Mouse (Mus musculus) myocyte (in vitro differentiated cells): ENCODE measurements around the gene Kcnk6. TPM values are rescaled to one million over a fixed set of nuclear protein-coding genes. Genes with fewer than 3 reads are reported as not detected.

ENCODE experiments used
- H3K27me3 ChIP-seq: one replicate; pipeline ENCODE4 v1.6.1; 2011; ENCODE audit not compliant: control insufficient read depth, insufficient read depth, insufficient read length
- H3K36me3 ChIP-seq: one replicate; pipeline ENCODE4 v1.6.1; 2011; ENCODE audit not compliant: control insufficient read depth, insufficient read depth
- H3K4me2 ChIP-seq: one replicate; pipeline ENCODE4 v1.6.1; 2011; ENCODE audit warnings: low read depth, control low read depth
- H3K4me3 ChIP-seq: one replicate; pipeline ENCODE4 v1.5.1; 2011; ENCODE audit warnings: mild to moderate bottlenecking, control low read depth, moderate library complexity
- H3K79me2 ChIP-seq: one replicate; pipeline ENCODE4 v1.6.1; 2011; ENCODE audit not compliant: control insufficient read depth, insufficient read depth
- H3ac ChIP-seq: one replicate; pipeline ENCODE4 v1.6.1; 2011; ENCODE audit not compliant: control insufficient read depth, insufficient read length
- CEBPB ChIP-seq: IDR thresholded peaks from 2 replicates; pipeline ENCODE4 v1.6.1; 2011; ENCODE audit warnings: mild to moderate bottlenecking, moderate library complexity; ENCODE audit not compliant: poor library complexity, insufficient read depth, severe bottlenecking
- E2F4 ChIP-seq: IDR thresholded peaks from one replicate; pipeline ENCODE4 v1.6.1; 2011; ENCODE audit warnings: mild to moderate bottlenecking, control low read depth, moderate library complexity; ENCODE audit not compliant: insufficient read depth
- MAX ChIP-seq: IDR thresholded peaks from one replicate; pipeline ENCODE4 v1.6.1; 2011; ENCODE audit warnings: low read depth, mild to moderate bottlenecking, control low read depth
- MYOD1 ChIP-seq, 3 experiments: IDR thresholded peaks; one replicate each; pipeline ENCODE4 v1.6.1; 2011; ENCODE audit warnings: control low read depth in 2 of 3, low read depth in 2 of 3, mild to moderate bottlenecking in 2 of 3, moderate library complexity in 1 of 3; ENCODE audit not compliant: insufficient read length in 2 of 3, control insufficient read depth in 1 of 3
- MYOG ChIP-seq, 3 experiments: IDR thresholded peaks; one replicate each; pipeline ENCODE4 v1.6.1; 2011; ENCODE audit warnings: control low read depth in 2 of 3, low read depth in 2 of 3, mild to moderate bottlenecking in 2 of 3; ENCODE audit not compliant: insufficient read length in 2 of 3, control insufficient read depth in 1 of 3, insufficient read depth in 1 of 3
- POLR2A ChIP-seq: IDR thresholded peaks from one replicate; pipeline ENCODE4 v1.6.1; 2011; ENCODE audit warnings: low read depth, mild to moderate bottlenecking, control low read depth, moderate library complexity; ENCODE audit not compliant: insufficient read length
- POLR2AphosphoS2 ChIP-seq: IDR thresholded peaks from one replicate; pipeline ENCODE4 v1.6.1; 2011; ENCODE audit warnings: low read depth, control low read depth; ENCODE audit not compliant: insufficient read length
- REST ChIP-seq: IDR thresholded peaks from one replicate; pipeline ENCODE4 v1.6.1; 2011; ENCODE audit warnings: mild to moderate bottlenecking, control low read depth, moderate library complexity; ENCODE audit not compliant: insufficient read depth, insufficient read length
- SRF ChIP-seq: IDR thresholded peaks from one replicate; pipeline ENCODE4 v1.6.1; 2011; ENCODE audit warnings: low read depth; ENCODE audit not compliant: control insufficient read depth, insufficient read length
- TCF12 ChIP-seq: IDR thresholded peaks from one replicate; pipeline ENCODE4 v1.6.1; 2011; ENCODE audit warnings: mild to moderate bottlenecking, control low read depth; ENCODE audit not compliant: poor library complexity, insufficient read depth, severe bottlenecking
- TCF3 ChIP-seq: IDR thresholded peaks from one replicate; pipeline ENCODE4 v1.6.1; 2011; ENCODE audit warnings: low read depth, control low read depth; ENCODE audit not compliant: insufficient read length
- USF1 ChIP-seq: IDR thresholded peaks from one replicate; pipeline ENCODE4 v1.6.1; 2011; ENCODE audit warnings: low read depth, mild to moderate bottlenecking, control low read depth, moderate library complexity
- polyA plus RNA-seq: library from polyadenylated mRNA; unstranded; fragments of >200 nt; fragmentation: generic; extraction: Trizol; gene quantifications from one replicate; pipeline ENCODE4 v1.2.1, GENCODE M21; 2012; ENCODE audit warnings: missing spikeins

Gene Kcnk6
- polyA plus RNA-seq: 0.01 TPM

DNA sequence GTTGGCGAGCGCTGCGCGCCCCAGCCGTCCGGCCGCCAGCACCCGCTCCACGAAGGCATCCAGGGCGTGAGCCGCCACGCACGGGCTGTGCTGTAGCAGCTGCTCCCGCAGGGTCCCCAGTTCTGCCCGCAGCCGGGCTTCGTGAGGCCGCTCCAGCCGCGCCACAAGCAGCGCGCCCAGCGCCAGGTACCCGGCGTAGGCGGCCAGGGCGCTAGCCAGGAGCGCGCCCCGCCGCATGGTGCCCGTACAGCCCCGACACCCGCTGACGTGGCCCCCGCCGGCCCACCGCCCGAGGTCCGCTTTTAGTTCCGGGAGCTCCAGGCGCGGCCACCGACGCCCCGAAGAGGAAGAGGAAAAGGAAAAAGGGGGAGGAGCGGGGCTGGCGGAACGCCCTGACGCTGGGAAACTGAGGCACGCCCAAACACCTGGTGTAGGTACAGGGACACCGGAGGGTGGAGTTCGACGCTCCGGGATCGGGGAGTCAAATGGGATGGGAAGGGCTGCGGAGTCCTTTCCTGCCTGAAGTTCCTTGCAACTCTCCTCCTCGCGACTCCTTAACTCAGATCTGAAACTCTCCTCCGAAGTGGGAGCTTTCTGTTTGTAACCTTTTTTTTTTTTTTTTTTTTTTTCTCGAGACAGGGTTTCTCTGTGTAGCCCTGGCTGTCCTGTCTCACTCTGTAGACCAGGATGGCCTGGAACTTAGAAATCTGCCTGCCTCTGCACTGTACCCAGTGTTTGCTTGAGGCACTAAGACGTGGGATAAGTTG lies at the start of gene Kcnk6:
Gene Kcnk6 (minus strand): TSS at position 269 of the 767 bp plus-strand sequence.
- no peaks in the 10 kb centered on the region for H3K36me3 ChIP-seq
- H3K4me3 ChIP-seq: no peak within 1 kb of the TSS
- no peaks in the 10 kb centered on the region for H3K27me3 ChIP-seq
- H3K4me2 ChIP-seq: no peak within 1 kb of the TSS
- H3ac ChIP-seq: no peak within 1 kb of the TSS
- TF ChIP-seq USF1 (no peak), POLR2A (no peak), CEBPB (no peak), TCF3 (no peak), POLR2AphosphoS2 (no peak), MYOG (IDR thresholded peaks at IDR 0.05; ENCODE audit: control insufficient read depth in 1 of 3, insufficient read depth in 1 of 3, insufficient read length in 2 of 3, low read depth in 2 of 3) (peak in 1 of 3 experiments; percentile 10), TCF12 (no peak), MAX (no peak)
- no peaks in the 10 kb centered on the region for H3K79me2 ChIP-seq

DNA sequence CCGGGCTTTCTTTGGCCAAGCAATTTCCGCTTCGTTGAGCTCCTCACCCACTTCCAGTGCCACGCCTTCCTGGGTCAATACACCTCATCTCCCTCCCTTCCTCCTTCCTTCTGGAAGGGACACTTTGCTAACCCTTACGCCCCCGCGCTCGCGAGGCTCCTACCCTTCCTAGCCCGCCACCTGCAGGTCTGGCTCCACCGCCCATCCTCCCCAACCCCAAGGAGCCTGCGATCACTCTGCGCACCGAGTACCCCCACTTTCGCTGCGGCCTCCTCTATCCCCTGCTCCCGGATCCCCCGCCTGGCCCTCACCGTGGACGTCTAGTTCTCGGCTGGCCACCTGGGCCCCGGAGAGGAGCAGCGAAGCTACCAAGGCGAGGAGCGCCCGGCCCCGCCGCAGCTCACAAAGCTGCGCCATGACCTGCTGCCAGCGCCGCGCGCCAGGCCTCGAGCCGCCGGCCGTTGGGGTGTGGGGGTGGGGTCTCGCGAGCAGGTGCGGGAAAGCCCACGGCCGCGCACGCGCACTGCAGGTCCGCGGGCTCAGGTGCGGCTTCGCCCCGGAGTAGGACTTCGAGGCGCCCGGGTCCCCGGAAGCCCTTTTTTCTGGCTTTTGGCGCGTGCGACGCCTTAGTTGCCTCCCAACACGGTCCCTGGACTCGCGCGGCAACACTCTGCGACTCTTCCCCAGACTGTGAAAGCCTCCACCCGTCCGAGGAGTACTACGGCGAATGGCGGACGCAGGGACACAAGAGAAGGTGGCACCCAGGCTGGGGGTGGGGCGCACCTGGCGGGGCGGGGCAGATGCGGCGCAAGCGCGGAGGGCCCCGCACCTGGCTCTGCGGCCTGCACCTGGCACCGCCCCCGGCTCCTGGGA lies 49.1 kb upstream of the Kcnk6 start, which contains the start of gene Spint2:
Gene Spint2 (minus strand): TSS at position 712 of the 873 bp plus-strand sequence.
- Histone ChIP-seq H3K36me3 (no peaks in the 10 kb centered on the region), H3K4me3 (no peak within 1 kb of the TSS), H3K79me2 (no peaks in the 10 kb centered on the region), H3K27me3 (peaks cover 24% of the 10 kb centered on the region), H3K4me2 (no peak within 1 kb of the TSS), H3ac (no peak within 1 kb of the TSS)
- no peak for TF ChIP-seq CEBPB
- no peak for TF ChIP-seq E2F4
- TF ChIP-seq TCF12: no peak
- TF ChIP-seq POLR2A: no peak
- TF ChIP-seq MYOG (IDR thresholded peaks at IDR 0.05; ENCODE audit: control insufficient read depth in 1 of 3, insufficient read depth in 1 of 3, insufficient read length in 2 of 3, low read depth in 2 of 3): no peak
- TF ChIP-seq REST: no peak
- no peak for TF ChIP-seq MAX
- TF ChIP-seq TCF3: no peak
- TF ChIP-seq USF1: no peak

DNA sequence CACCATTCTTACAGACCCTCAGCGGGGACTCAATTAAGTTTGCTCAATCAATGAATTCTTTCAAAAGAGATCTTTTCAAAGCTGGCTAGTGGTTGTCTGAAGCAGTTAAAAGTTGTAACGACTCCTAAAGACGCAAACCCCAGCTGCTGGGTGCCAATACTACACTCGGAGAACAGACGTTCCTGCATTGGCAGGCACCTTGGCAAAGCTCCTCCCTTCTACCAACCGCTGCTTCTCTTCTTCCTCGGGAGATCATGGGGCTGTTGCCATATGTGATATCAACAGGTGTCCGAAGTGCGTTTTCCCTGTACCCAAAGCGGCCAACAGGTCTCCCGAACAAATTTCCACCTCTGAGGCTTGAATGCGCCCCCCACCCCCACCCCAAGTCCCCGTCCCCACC lies 48.5 kb upstream of the Kcnk6 start:
- Histone ChIP-seq H3K4me3 (no peak overlapping the region), H3ac (no peak overlapping the region), H3K27me3 (peaks cover 24% of the 10 kb centered on the region), H3K36me3 (no peaks in the 10 kb centered on the region), H3K4me2 (no peak overlapping the region), H3K79me2 (no peaks in the 10 kb centered on the region)
- TF ChIP-seq CEBPB (no peak), E2F4 (no peak), TCF3 (no peak), SRF (no peak), MYOD1 (IDR thresholded peaks at IDR 0.05; ENCODE audit: control insufficient read depth in 1 of 3, insufficient read length in 2 of 3, low read depth in 2 of 3) (no peak), REST (no peak), USF1 (no peak), MAX (no peak), POLR2A (no peak), MYOG (IDR thresholded peaks at IDR 0.05; ENCODE audit: control insufficient read depth in 1 of 3, insufficient read depth in 1 of 3, insufficient read length in 2 of 3, low read depth in 2 of 3) (no peak), POLR2AphosphoS2 (no peak), TCF12 (no peak)

- Histone ChIP-seq H3ac (no peak overlapping the region), H3K27me3 (peaks cover 24% of the 10 kb centered on the region), H3K4me3 (no peak overlapping the region), H3K4me2 (no peak overlapping the region), H3K79me2 (no peaks in the 10 kb centered on the region), H3K36me3 (no peaks in the 10 kb centered on the region)
- TF ChIP-seq SRF (no peak), USF1 (no peak), MYOG (IDR thresholded peaks at IDR 0.05; ENCODE audit: control insufficient read depth in 1 of 3, insufficient read depth in 1 of 3, insufficient read length in 2 of 3, low read depth in 2 of 3) (no peak), MYOD1 (IDR thresholded peaks at IDR 0.05; ENCODE audit: control insufficient read depth in 1 of 3, insufficient read length in 2 of 3, low read depth in 2 of 3) (no peak), MAX (no peak), TCF12 (no peak), E2F4 (no peak), POLR2AphosphoS2 (no peak), TCF3 (no peak), POLR2A (no peak), CEBPB (no peak), REST (no peak)
Observed at GRCm38 (mm10) chr7:29279924-29280323, 47.6 kb upstream of the Kcnk6 start.
